Mouse (Mus musculus) heart, embryonic 16.5 days (tissue): ENCODE measurements at regions not wholly inside any gene's neighbourhood (a gene's known extent, or its start where the extent isn't known, plus 50 kb on each side); places are given as distances from the start of the nearest gene placed in this dataset.

Source experiments
- ATAC-seq: fragments of 200-750 bp; cut with Nextera tagmentation; replicated peaks from 2 replicates; pipeline ENCODE4 v1.8.0; 2017; ENCODE audit warnings: moderate number of reproducible peaks; ENCODE audit not compliant: insufficient read depth, low FRiP score; ENCODE audit errors: extremely low read depth
- H3K27ac ChIP-seq: fragments of 300-500 bp; sonication (generic); 2 replicates; pipeline ENCODE4 v1.5.1; 2014; ENCODE audit warnings: mild to moderate bottlenecking, low read length, control low read depth, moderate library complexity
- H3K27me3 ChIP-seq: fragments of 300-500 bp; sonication (generic); 2 replicates; pipeline ENCODE4 v1.6.1; 2014; ENCODE audit warnings: low read length, mixed read lengths; ENCODE audit not compliant: control insufficient read depth, insufficient read depth
- H3K36me3 ChIP-seq: fragments of 300-500 bp; sonication (generic); 2 replicates; pipeline ENCODE4 v1.6.1; 2014; ENCODE audit not compliant: control insufficient read depth, insufficient read depth
- H3K4me1 ChIP-seq: fragments of 300-500 bp; sonication (generic); 2 replicates; pipeline ENCODE4 v1.6.1; 2014; ENCODE audit warnings: low read length, mixed read lengths; ENCODE audit not compliant: control insufficient read depth, insufficient read depth
- H3K4me2 ChIP-seq: fragments of 300-500 bp; sonication (generic); 2 replicates; pipeline ENCODE4 v1.6.1; 2014; ENCODE audit warnings: low read depth, mild to moderate bottlenecking, control low read depth, low read length
- H3K4me3 ChIP-seq: fragments of 300-500 bp; sonication (generic); 2 replicates; pipeline ENCODE4 v1.5.1; 2014; ENCODE audit warnings: mild to moderate bottlenecking, control low read depth, low read length
- H3K9ac ChIP-seq: fragments of 300-500 bp; sonication (generic); 2 replicates; pipeline ENCODE4 v1.6.1; 2014; ENCODE audit warnings: low read length, control low read depth
- H3K9me3 ChIP-seq: fragments of 300-500 bp; sonication (generic); replicated peaks from 2 replicates; pipeline ENCODE4 v1.6.1; 2016; ENCODE audit warnings: low read length; ENCODE audit not compliant: control insufficient read depth
- WGBS: fragments of 180-500 bp; shearing (Covaris S2); extraction: QIAGEN DNeasy Blood & Tissue Kit; methylation state at CpG from one replicate; pipeline ENCODE4 v1.1.7; 2014; 5-methylcytosine and 5-hydroxymethylcytosine counted together

DNA sequence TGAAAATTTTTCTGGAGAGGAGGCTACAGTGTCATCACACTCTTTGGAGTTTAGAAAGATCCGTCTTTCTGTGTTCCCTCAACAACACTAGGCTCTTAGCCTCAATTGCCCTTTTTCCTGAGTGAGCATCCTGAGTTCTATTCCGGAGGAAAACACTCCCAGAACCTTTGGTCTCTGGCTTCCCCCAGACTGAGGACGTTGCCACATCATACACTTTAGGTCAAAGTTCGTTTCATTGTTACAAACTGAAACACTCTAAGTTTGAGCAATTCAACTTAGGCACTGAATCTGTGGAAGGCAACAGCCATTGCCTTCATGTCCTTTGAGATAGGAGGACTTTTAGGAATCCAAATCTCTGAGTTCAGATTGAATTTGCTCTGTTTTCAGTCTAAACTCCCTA, 85.0 kb downstream of the Arl4a start:
- Histone ChIP-seq H3K27me3 (no peaks in the 10 kb centered on the region), H3K4me3 (no peak overlapping the region), H3K4me1 (peaks cover 14% of the 10 kb centered on the region), H3K36me3 (no peaks in the 10 kb centered on the region), H3K9me3 (no peaks in the 10 kb centered on the region), H3K9ac (no peak overlapping the region), H3K4me2 (no peak overlapping the region), H3K27ac (no peak overlapping the region)
- WGBS = 69% methylated on average over 4 of the region's 4 CpGs
- ATAC-seq = no peak

DNA sequence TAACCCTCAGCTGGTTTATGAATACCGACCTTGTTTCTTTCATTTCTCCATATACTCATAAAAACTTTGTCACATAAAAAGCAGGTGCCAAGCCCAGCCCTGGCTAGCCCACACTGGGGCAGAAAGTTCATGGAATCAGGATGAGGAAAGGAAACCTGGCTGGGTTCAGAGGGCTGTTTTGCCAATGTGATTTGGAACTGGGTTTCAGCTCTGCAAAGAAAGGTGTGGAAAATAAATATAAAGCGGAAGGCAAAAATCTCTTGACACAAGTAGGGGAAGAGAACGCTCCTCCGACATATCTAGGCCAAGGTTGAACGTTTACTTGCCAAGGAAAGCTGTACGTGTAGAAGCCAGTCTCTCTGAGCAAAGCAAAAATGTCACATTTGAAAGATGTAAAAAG, 85.9 kb downstream of the Arl4a start:
- no peak for ATAC-seq
- no peaks in the 10 kb centered on the region for H3K36me3 ChIP-seq
- H3K27me3 ChIP-seq = no peaks in the 10 kb centered on the region
- H3K27ac ChIP-seq = no peak overlapping the region
- no peak overlapping the region for H3K4me2 ChIP-seq
- no peaks in the 10 kb centered on the region for H3K9me3 ChIP-seq
- H3K4me3 ChIP-seq = no peak overlapping the region
- peaks cover 7% of the 10 kb centered on the region for H3K4me1 ChIP-seq
- no peak overlapping the region for H3K9ac ChIP-seq
- WGBS = 80% methylated on average over 6 of the region's 6 CpGs

DNA sequence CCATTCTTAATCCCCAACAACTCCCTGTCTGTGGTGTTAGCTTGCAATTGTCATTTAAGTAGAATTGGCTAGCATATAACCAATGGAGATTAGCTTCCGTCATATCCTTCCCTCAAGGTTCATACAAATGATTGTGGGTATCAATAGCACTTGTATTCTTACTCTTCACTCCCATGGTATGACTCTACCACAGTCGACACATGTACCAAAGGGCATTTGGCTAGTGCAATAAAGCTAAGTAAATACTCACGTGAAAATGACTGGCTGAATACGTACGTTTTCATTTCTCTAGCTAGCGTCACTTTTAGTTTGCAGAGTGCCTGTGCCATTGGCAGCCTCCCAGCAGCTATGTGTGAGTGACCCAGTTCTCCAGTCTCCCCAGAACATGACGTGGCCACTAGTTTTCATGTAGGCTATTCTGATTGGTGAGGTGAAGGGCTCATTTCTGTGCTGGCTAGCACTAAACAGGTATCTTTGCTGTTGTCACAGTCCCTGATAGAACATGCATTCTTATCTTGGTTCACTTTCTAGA, 87.5 kb downstream of the Arl4a start:
- Histone ChIP-seq H3K4me3 (no peak overlapping the region), H3K9me3 (no peaks in the 10 kb centered on the region), H3K9ac (no peak overlapping the region), H3K27me3 (no peaks in the 10 kb centered on the region), H3K36me3 (no peaks in the 10 kb centered on the region), H3K4me1 (no peaks in the 10 kb centered on the region), H3K4me2 (no peak overlapping the region), H3K27ac (no peak overlapping the region)
- 64% methylated on average over 7 of the region's 7 CpGs for WGBS
- ATAC-seq = no peak

DNA sequence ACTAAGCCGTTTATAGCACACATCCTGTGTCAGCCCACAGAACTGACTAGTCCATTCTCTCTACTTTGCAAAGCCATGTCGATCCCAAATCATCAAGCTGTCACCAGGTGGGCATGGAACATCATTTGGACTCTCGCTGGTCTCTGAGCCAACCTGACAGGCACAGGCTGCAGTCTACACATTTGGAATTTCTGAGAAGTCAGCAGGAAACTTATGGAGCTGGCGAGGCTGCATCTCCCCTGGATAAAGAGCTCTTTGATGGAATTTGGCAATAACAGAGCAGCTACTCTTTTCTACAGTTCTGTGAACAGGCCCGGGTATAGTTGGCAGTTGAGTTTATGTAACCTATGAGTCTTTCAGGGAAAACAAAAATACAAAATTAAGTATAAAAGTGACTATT, 94.9 kb downstream of the Arl4a start:
- Histone ChIP-seq H3K27me3 (no peaks in the 10 kb centered on the region), H3K4me2 (no peak overlapping the region), H3K27ac (no peak overlapping the region), H3K36me3 (no peaks in the 10 kb centered on the region), H3K9ac (no peak overlapping the region), H3K4me1 (no peaks in the 10 kb centered on the region), H3K9me3 (no peaks in the 10 kb centered on the region), H3K4me3 (no peak overlapping the region)
- 54% methylated on average over 5 of the region's 5 CpGs for WGBS
- ATAC-seq = no peak

DNA sequence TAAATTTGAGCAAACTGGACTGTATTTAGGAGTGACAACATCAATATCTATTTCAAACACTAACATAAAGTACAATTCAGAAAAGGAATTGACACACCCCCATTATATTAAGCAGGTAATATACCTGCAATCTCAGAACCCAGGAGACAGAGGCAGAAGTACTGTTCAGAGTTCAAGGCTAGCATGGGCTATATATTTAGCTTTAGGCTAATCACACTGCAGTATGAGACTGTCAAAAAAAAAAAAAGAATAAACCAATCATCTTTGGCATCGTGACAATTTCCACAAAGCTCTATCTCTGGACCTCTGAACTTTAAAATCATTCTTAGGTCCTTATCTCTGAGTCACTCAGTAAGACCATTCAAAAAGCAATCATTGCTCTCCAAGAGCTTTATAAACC, 96.7 kb downstream of the Arl4a start:
- ATAC-seq = no peak
- Histone ChIP-seq H3K9ac (no peak overlapping the region), H3K36me3 (no peaks in the 10 kb centered on the region), H3K27me3 (no peaks in the 10 kb centered on the region), H3K9me3 (no peaks in the 10 kb centered on the region), H3K27ac (no peak overlapping the region), H3K4me1 (peaks cover 5% of the 10 kb centered on the region; the same call in 1 of the 2 replicates), H3K4me3 (no peak overlapping the region), H3K4me2 (no peak overlapping the region)
- 15% methylated on average over 1 of the region's 1 CpGs for WGBS

DNA sequence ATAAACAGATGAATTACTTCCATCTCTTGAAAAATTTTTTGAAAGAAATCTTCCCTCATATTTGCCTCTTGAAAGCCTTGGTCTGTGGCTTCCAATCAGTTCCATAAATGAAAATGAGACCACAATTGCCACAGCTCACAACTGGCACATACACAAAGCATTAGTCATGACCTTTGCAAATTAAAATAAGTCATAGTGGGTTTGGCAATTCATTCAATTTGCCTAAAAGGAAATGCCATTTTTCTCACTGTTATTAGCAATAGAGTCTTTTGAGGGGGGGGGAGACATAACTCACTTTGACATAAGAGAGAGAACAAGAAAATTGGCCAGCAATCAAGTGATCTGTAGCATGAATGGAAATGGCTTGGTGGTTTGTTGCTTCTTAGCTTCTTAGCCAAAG, 98.8 kb downstream of the Arl4a start:
- Histone ChIP-seq H3K36me3 (no peaks in the 10 kb centered on the region), H3K4me2 (no peak overlapping the region), H3K4me3 (no peak overlapping the region), H3K27ac (no peak overlapping the region), H3K9me3 (no peaks in the 10 kb centered on the region), H3K27me3 (no peaks in the 10 kb centered on the region), H3K4me1 (peaks cover 6% of the 10 kb centered on the region; the same call in 1 of the 2 replicates), H3K9ac (no peak overlapping the region)
- ATAC-seq = no peak

DNA sequence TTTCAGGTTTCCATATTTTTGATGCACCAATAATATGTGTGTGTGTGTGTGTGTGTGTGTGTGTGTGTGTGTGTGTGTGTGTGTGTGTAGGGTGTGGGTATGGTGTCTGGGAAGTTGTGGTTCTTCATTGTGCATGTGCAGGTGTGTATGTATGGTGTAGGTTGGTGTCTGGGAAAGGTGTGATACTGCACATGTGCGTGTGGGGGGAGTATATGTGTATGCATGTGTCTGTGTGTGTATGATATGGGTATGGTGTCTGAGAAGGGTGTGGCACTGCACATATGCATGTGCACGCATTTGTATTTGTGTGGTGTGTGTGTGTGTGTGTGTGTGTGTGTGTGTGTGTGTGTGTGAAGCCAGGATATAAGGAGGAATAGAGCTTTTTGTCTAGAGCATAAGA, 99.6 kb downstream of the Arl4a start:
- peaks cover 6% of the 10 kb centered on the region; the same call in 1 of the 2 replicates for H3K4me1 ChIP-seq
- H3K27ac ChIP-seq = no peak overlapping the region
- no peak overlapping the region for H3K4me3 ChIP-seq
- no peak overlapping the region for H3K9ac ChIP-seq
- WGBS = 80% methylated on average over 2 of the region's 2 CpGs
- H3K9me3 ChIP-seq = no peaks in the 10 kb centered on the region
- H3K4me2 ChIP-seq = no peak overlapping the region
- no peaks in the 10 kb centered on the region for H3K27me3 ChIP-seq
- H3K36me3 ChIP-seq = no peaks in the 10 kb centered on the region
- ATAC-seq = no peak

DNA sequence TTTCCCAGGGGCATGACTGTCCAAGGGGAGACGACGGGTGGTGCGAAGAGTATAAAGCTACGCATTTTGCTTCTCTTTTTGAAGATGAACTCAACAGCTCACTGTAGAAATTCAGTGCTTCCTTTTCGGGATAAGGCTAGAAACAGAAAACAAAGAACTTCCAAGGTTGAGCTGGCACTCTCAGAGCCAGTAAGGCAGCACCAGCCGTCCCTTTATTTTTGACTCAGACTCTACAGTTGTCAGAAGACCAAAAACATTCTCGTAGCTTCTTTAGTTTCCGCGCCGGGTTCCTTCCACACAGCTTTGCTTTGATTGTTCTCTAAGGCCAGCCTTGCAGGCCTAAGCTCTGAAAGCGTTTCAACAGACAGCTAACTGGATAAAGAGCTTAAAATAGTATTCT, 101.5 kb downstream of the Arl4a start:
- Histone ChIP-seq H3K4me3 (no peak overlapping the region), H3K4me1 (peaks cover 6% of the 10 kb centered on the region; the same call in 1 of the 2 replicates), H3K9ac (no peak overlapping the region), H3K27me3 (no peaks in the 10 kb centered on the region), H3K27ac (peak overlapping the region; percentile 1; the same call in 1 of the 2 replicates), H3K9me3 (no peaks in the 10 kb centered on the region), H3K4me2 (no peak overlapping the region), H3K36me3 (no peaks in the 10 kb centered on the region)
- 38% methylated on average over 11 of the region's 11 CpGs for WGBS
- ATAC-seq = no peak

DNA sequence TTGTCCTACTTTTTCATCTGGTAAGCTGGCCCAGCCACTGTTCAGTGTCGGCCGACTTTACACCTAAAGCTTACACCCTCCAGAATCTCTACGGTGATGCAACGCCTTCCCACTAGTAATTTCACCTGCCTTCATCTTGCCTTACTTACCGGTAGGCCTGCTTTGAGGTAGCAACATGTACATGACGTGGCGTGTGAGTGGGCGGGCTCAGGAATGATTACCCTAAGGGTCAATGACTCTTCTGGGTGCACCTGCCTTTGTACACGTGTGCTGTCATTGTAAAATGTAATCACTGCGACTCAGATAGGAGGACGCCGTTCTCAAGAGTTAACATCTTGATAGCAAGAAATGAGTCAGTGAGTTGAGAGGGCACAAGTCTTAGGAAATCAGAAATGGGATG, 102.0 kb downstream of the Arl4a start:
- WGBS = 73% methylated on average over 12 of the region's 12 CpGs
- Histone ChIP-seq H3K4me3 (no peak overlapping the region), H3K9me3 (no peaks in the 10 kb centered on the region), H3K9ac (no peak overlapping the region), H3K27ac (no peak overlapping the region), H3K36me3 (no peaks in the 10 kb centered on the region), H3K4me2 (no peak overlapping the region), H3K4me1 (peaks cover 6% of the 10 kb centered on the region; the same call in 1 of the 2 replicates), H3K27me3 (no peaks in the 10 kb centered on the region)
- ATAC-seq = no peak
